Mouse (Mus musculus): ENCODE measurements around the gene Hyal2. TPM values are rescaled to one million over a fixed set of nuclear protein-coding genes. Genes with fewer than 3 reads are reported as not detected.

Hyal2 gene
- polyA plus RNA-seq, 1 experiment: 34.2 TPM

- H3K27me3 ChIP-seq (ENCODE audit: control insufficient read depth, insufficient read depth, insufficient read length): no peaks in the 10 kb centered on the region
- H3K79me2 ChIP-seq (ENCODE audit: control insufficient read depth, insufficient read depth): peaks cover 5% of the 10 kb centered on the region
- H3K4me3 ChIP-seq: no peak within 1 kb of the TSS
- H3K4me2 ChIP-seq (ENCODE audit: low read depth): peak within 1 kb of the TSS; percentile 90
- H3K36me3 ChIP-seq (ENCODE audit: control insufficient read depth, insufficient read depth): no peaks in the 10 kb centered on the region
- no peak for TF ChIP-seq MYOD1 (IDR thresholded peaks at IDR 0.05; ENCODE audit: control insufficient read depth in 1 of 3, insufficient read length in 2 of 3, low read depth in 2 of 3)
- no peak within 1 kb of the TSS for H3ac ChIP-seq (ENCODE audit: control insufficient read depth, insufficient read length)
These were observed 10.8 kb downstream of the Hyal2 start, which contains the start of gene Naa80 for GRCm38 (mm10) chr9:107578587-107578986. TSS of gene Naa80 (plus strand) at chr9:107578887.

- Histone ChIP-seq H3K27me3 (ENCODE audit: control insufficient read depth, insufficient read depth, insufficient read length) (no peaks in the 10 kb centered on the region), H3K4me3 (no peak overlapping the region), H3K4me2 (ENCODE audit: low read depth) (peak overlapping the region; percentile 90), H3ac (ENCODE audit: control insufficient read depth, insufficient read length) (no peak overlapping the region), H3K79me2 (ENCODE audit: control insufficient read depth, insufficient read depth) (peaks cover 5% of the 10 kb centered on the region), H3K36me3 (ENCODE audit: control insufficient read depth, insufficient read depth) (no peaks in the 10 kb centered on the region)
- TF ChIP-seq REST (IDR thresholded peaks at IDR 0.05; ENCODE audit: insufficient read depth, insufficient read length) (no peak), CEBPB (IDR thresholded peaks at IDR 0.05; ENCODE audit: insufficient read depth, poor library complexity, severe bottlenecking) (no peak), E2F4 (IDR thresholded peaks at IDR 0.05; ENCODE audit: insufficient read depth) (no peak), POLR2AphosphoS2 (IDR thresholded peaks at IDR 0.05; ENCODE audit: insufficient read length, low read depth) (no peak), USF1 (IDR thresholded peaks at IDR 0.05; ENCODE audit: low read depth) (no peak), SRF (IDR thresholded peaks at IDR 0.05; ENCODE audit: control insufficient read depth, insufficient read length, low read depth) (no peak), POLR2A (IDR thresholded peaks at IDR 0.05; ENCODE audit: insufficient read length, low read depth) (no peak), TCF12 (IDR thresholded peaks at IDR 0.05; ENCODE audit: insufficient read depth, poor library complexity, severe bottlenecking) (no peak), MAX (IDR thresholded peaks at IDR 0.05; ENCODE audit: low read depth) (no peak)
These were observed 11.5 kb downstream of the Hyal2 start for GRCm38 (mm10) chr9:107579023-107579900.

DNA sequence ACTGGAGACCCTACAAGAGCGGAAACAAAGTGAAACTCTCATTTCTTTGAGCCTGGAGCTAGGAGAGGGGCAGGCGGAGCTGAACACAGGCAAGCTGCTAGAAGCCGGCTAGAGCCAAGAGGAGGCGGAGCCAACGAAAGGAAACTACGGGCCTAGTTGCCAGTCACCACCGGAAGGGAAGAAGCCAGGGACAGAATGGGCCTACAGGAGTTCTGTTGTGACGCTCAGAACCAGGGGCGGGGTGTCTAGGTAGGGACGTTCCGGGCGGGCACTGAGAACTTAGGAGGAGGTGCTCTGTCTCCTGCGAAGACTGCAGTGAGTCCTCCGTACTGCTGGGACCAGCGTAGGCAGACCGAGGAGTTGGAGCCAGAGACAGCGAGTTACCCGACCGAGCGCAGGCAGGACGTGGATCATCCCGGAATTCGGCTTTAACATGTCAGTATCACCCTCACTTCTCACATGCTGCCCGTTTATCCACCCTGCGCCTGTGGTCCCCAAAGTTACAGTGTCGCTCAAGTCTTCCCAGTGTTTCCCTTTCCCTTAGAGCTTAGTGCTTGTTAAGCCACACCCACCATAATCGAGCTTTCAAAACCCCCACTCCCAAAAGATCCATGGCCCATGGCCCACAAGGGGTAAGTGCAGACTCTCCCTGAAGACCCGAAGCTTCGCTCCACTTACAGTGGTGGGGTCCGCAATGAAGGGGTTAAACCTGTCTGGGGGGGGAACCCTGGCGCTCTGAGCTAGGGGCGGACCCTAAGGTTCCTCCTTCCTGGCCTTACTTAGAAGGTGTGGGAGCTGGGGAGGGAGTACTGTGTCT, 13.0 kb downstream of the Hyal2 start, which contains the start of gene Hyal3:
Gene Hyal3 (plus strand): TSS at position 318 of the 817 bp plus-strand sequence.
- peak within 1 kb of the TSS; percentile 79 for H3K4me3 ChIP-seq
- H3ac ChIP-seq (ENCODE audit: control insufficient read depth, insufficient read length): peak within 1 kb of the TSS; percentile 31
- peaks cover 5% of the 10 kb centered on the region for H3K79me2 ChIP-seq (ENCODE audit: control insufficient read depth, insufficient read depth)
- no peaks in the 10 kb centered on the region for H3K36me3 ChIP-seq (ENCODE audit: control insufficient read depth, insufficient read depth)
- H3K27me3 ChIP-seq (ENCODE audit: control insufficient read depth, insufficient read depth, insufficient read length): no peaks in the 10 kb centered on the region
- TF ChIP-seq POLR2AphosphoS2 (IDR thresholded peaks at IDR 0.05; ENCODE audit: insufficient read length, low read depth): peak; percentile 92
- no peak for TF ChIP-seq E2F4 (IDR thresholded peaks at IDR 0.05; ENCODE audit: insufficient read depth)
- peak; percentile 25 for TF ChIP-seq SRF (IDR thresholded peaks at IDR 0.05; ENCODE audit: control insufficient read depth, insufficient read length, low read depth)
- peak; percentile 81 for TF ChIP-seq POLR2A (IDR thresholded peaks at IDR 0.05; ENCODE audit: insufficient read length, low read depth)
- H3K4me2 ChIP-seq (ENCODE audit: low read depth): peak within 1 kb of the TSS; percentile 90

GRCm38 (mm10) chr9:107581584-107581983, 13.8 kb downstream of the Hyal2 start:
- no peaks in the 10 kb centered on the region for H3K36me3 ChIP-seq (ENCODE audit: control insufficient read depth, insufficient read depth)
- TF ChIP-seq CEBPB (IDR thresholded peaks at IDR 0.05; ENCODE audit: insufficient read depth, poor library complexity, severe bottlenecking): no peak
- H3K4me3 ChIP-seq: peak overlapping the region; percentile 79
- peaks cover 5% of the 10 kb centered on the region for H3K79me2 ChIP-seq (ENCODE audit: control insufficient read depth, insufficient read depth)
- no peak overlapping the region for H3ac ChIP-seq (ENCODE audit: control insufficient read depth, insufficient read length)
- no peaks in the 10 kb centered on the region for H3K27me3 ChIP-seq (ENCODE audit: control insufficient read depth, insufficient read depth, insufficient read length)
- H3K4me2 ChIP-seq (ENCODE audit: low read depth): peak overlapping the region; percentile 90

DNA sequence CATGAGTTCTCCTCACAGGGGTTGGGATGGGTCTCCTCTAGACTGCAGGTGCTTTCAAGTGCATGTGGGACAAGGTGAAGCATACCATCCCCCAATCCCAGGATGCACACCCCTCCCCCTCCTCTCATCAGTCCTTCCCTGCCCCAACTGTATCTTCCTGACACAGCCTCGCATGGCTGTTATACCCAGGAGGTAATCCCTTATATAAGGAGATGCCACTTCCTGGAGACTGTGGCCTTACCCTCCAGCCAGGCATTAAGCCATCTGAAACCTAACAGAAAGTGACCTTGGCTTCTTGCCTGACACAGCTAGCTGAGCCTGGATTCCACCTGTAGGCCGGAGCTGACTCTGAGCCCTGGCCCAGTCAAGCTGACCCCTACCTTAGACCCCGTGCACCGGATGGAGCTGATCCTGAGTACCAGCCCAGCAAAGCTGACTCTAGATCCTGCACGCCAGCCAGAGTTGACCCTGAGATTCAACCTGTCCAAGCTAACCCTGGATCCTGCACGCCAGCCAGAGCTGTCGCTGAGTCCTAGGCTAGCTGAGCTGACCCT, 14.8 kb downstream of the Hyal2 start:
- no peak for TF ChIP-seq USF1 (IDR thresholded peaks at IDR 0.05; ENCODE audit: low read depth)
- no peak for TF ChIP-seq CEBPB (IDR thresholded peaks at IDR 0.05; ENCODE audit: insufficient read depth, poor library complexity, severe bottlenecking)
- no peak for TF ChIP-seq MYOD1 (IDR thresholded peaks at IDR 0.05; ENCODE audit: control insufficient read depth in 1 of 3, insufficient read length in 2 of 3, low read depth in 2 of 3)
- no peak for TF ChIP-seq TCF12 (IDR thresholded peaks at IDR 0.05; ENCODE audit: insufficient read depth, poor library complexity, severe bottlenecking)
- TF ChIP-seq E2F4 (IDR thresholded peaks at IDR 0.05; ENCODE audit: insufficient read depth): no peak
- no peak for TF ChIP-seq TCF3 (IDR thresholded peaks at IDR 0.05; ENCODE audit: insufficient read length, low read depth)
- TF ChIP-seq POLR2A (IDR thresholded peaks at IDR 0.05; ENCODE audit: insufficient read length, low read depth): no peak
- TF ChIP-seq MAX (IDR thresholded peaks at IDR 0.05; ENCODE audit: low read depth): no peak
- no peak for TF ChIP-seq MYOG (IDR thresholded peaks at IDR 0.05; ENCODE audit: control insufficient read depth in 1 of 3, insufficient read depth in 1 of 3, insufficient read length in 2 of 3, low read depth in 2 of 3)
- TF ChIP-seq REST (IDR thresholded peaks at IDR 0.05; ENCODE audit: insufficient read depth, insufficient read length): no peak
- no peak for TF ChIP-seq POLR2AphosphoS2 (IDR thresholded peaks at IDR 0.05; ENCODE audit: insufficient read length, low read depth)
- no peak for TF ChIP-seq SRF (IDR thresholded peaks at IDR 0.05; ENCODE audit: control insufficient read depth, insufficient read length, low read depth)
- Histone ChIP-seq H3K79me2 (ENCODE audit: control insufficient read depth, insufficient read depth) (peaks cover 5% of the 10 kb centered on the region), H3K4me3 (no peak overlapping the region), H3K36me3 (ENCODE audit: control insufficient read depth, insufficient read depth) (no peaks in the 10 kb centered on the region), H3ac (ENCODE audit: control insufficient read depth, insufficient read length) (no peak overlapping the region), H3K4me2 (ENCODE audit: low read depth) (no peak overlapping the region), H3K27me3 (ENCODE audit: control insufficient read depth, insufficient read depth, insufficient read length) (no peaks in the 10 kb centered on the region)

Data from myocyte (in vitro differentiated cells).